ENCODE assay signal across 12 mouse cellular contexts in the genomic region with DNA sequence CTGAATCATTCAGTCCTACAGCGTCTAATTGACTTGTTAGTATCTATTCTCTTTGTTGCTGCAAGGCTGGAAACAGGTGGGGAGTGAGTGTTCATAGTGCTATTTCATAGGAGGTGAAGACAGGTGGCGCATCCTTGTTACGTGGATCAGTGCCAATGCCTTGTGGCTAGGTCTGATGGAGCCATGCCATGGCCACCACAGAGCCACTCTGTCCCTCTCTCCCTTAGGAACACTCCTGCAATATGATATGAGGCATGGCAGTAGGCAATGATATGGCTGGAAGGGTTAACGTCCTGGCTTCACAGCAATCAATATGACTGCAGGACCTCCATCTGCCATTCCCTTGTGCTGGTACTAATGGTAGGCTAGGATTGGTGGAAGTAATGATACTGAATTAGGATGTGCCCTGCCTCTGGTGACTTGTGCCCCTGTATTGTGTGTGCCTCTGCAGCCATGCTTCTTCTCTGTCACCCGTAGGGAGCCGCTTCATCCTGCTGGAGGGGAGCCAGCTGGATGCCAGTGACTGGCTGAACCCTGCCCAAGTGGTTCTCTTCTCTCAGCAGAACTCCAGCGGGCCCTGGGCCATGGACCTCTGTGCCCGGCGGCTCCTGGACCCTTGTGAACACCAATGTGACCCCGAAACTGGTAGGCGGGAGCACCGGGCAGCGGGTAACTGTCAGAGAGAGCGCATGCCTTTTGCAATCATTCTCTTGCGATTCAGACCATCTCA.
DNase-seq lines count a peak whose midpoint lies in the region; ATAC-seq and TF ChIP-seq lines count a peak whose summit lies in the region.
"Had no signal": no experiment of that assay in that cellular context is flagged by ENCODE, and none has a peak within 500 bp of the region (broad histone marks: within the 10 kb centered on the region; RNA-seq: fewer than 3 reads in every experiment).

No protein-coding gene starts in this region.

- ATAC-seq in heart, embryonic 11.5 days (replicated peaks; ENCODE audit: insufficient number of reproducible peaks, low FRiP score, low TSS enrichment) = no peak
- ATAC-seq in midbrain, postnatal 0 days (ENCODE audit: low FRiP score) = peak; percentile 54; the same call in 1 of the 2 replicates
- ATAC-seq in midbrain, embryonic 15.5 days (replicated peaks) = no peak
- ATAC-seq: CD4-positive, CD25-positive, alpha-beta regulatory T cell, adult 4 months; liver, postnatal 0 days had no signal

- H3K4me3 ChIP-seq in heart, embryonic 11.5 days (ENCODE audit: low read depth, low read length) = no peak overlapping the region
- no peak overlapping the region for H3K4me3 ChIP-seq in midbrain, postnatal 0 days (ENCODE audit: low read depth, low read length)
- no peak overlapping the region for H3K4me3 ChIP-seq in midbrain, embryonic 15.5 days
- H3K4me3 ChIP-seq: kidney, embryonic 15.5 days had no signal

- no peak for TF ChIP-seq CTCF in midbrain, postnatal 0 days (IDR thresholded peaks at IDR 0.05)

- no peak overlapping the region for H3K27ac ChIP-seq in heart, embryonic 11.5 days (ENCODE audit: low read depth, low read length)
- H3K27ac ChIP-seq in midbrain, postnatal 0 days (ENCODE audit: low read depth, low read length) = no peak overlapping the region
- H3K27ac ChIP-seq in midbrain, embryonic 15.5 days = no peak overlapping the region
- H3K27ac ChIP-seq: kidney, embryonic 15.5 days had no signal

- no peaks in the 10 kb centered on the region for H3K9me3 ChIP-seq in heart, embryonic 11.5 days (replicated peaks; ENCODE audit: control insufficient read depth, low read length)
- no peaks in the 10 kb centered on the region for H3K9me3 ChIP-seq in midbrain, postnatal 0 days (ENCODE audit: low read length)
- H3K9me3 ChIP-seq in midbrain, embryonic 15.5 days = no peaks in the 10 kb centered on the region
- H3K9me3 ChIP-seq: kidney, embryonic 15.5 days had no signal

- H3K9ac ChIP-seq in heart, embryonic 11.5 days (ENCODE audit: low read depth, low read length) = no peak overlapping the region
- H3K9ac ChIP-seq in midbrain, postnatal 0 days (replicated peaks; ENCODE audit: low read length, poor library complexity, severe bottlenecking) = no peak overlapping the region
- no peak overlapping the region for H3K9ac ChIP-seq in midbrain, embryonic 15.5 days
- H3K9ac ChIP-seq: kidney, embryonic 15.5 days; liver, postnatal 0 days had no signal

- H3K4me1 ChIP-seq in heart, embryonic 11.5 days (ENCODE audit: control insufficient read depth, insufficient read depth, low read length) = peaks cover 5% of the 10 kb centered on the region; the same call in 1 of the 2 replicates
- H3K4me1 ChIP-seq in midbrain, postnatal 0 days (ENCODE audit: insufficient read depth, low read length) = no peaks in the 10 kb centered on the region
- no peaks in the 10 kb centered on the region for H3K4me1 ChIP-seq in midbrain, embryonic 15.5 days
- H3K4me1 ChIP-seq: kidney, embryonic 15.5 days had no signal

- DNase-seq in heart, postnatal 4 days = peak; percentile 6
- DNase-seq in midbrain, postnatal 0 days (ENCODE audit: low spot score) = peak; percentile 66
- DNase-seq in cerebellum, adult 18-20 months = peak; percentile 86 to 87
- peak; percentile 40 to 45 for DNase-seq in layer of hippocampus, adult 8-10 months (ENCODE audit: low spot score in 2 of 2)
- no peak for DNase-seq in kidney, postnatal 10 days
- DNase-seq: liver, postnatal 0 days; spleen, adult 18-20 months; thymus, adult 18-20 months had no signal

- no peaks in the 10 kb centered on the region for H3K36me3 ChIP-seq in heart, embryonic 11.5 days (ENCODE audit: control insufficient read depth, insufficient read depth, low read length)
- peaks cover 17% of the 10 kb centered on the region for H3K36me3 ChIP-seq in midbrain, postnatal 0 days (ENCODE audit: insufficient read depth, low read length)
- H3K36me3 ChIP-seq in midbrain, embryonic 15.5 days (replicated peaks) = 0 out of 2 replicates have a peak, but pooled peaks cover 13% of the 10 kb centered on the region
- H3K36me3 ChIP-seq: kidney, embryonic 15.5 days had no signal

- no peaks in the 10 kb centered on the region for H3K27me3 ChIP-seq in heart, embryonic 11.5 days (ENCODE audit: control insufficient read depth, insufficient read depth, low read length)
- no peaks in the 10 kb centered on the region for H3K27me3 ChIP-seq in midbrain, postnatal 0 days (ENCODE audit: insufficient read depth, low read length)
- no peaks in the 10 kb centered on the region for H3K27me3 ChIP-seq in midbrain, embryonic 15.5 days (replicated peaks)
- H3K27me3 ChIP-seq: kidney, embryonic 15.5 days had no signal

- WGBS in heart, embryonic 11.5 days (ENCODE audit: insufficient replicate concordance) = 84% methylated on average over 15 of the region's 15 CpGs
- WGBS in midbrain, postnatal 0 days = 92% methylated on average over 15 of the region's 15 CpGs
- WGBS in midbrain, embryonic 15.5 days = 90% methylated on average over 15 of the region's 15 CpGs

- no peak overlapping the region for H3K4me2 ChIP-seq in heart, embryonic 11.5 days
- no peak overlapping the region for H3K4me2 ChIP-seq in midbrain, postnatal 0 days (ENCODE audit: low read depth, low read length, poor library complexity, severe bottlenecking)
- no peak overlapping the region for H3K4me2 ChIP-seq in midbrain, embryonic 15.5 days
- H3K4me2 ChIP-seq: kidney, embryonic 15.5 days had no signal
